ENCODE assay signal across 14 mouse cellular contexts in genomic region chr17:56380286-56380685, GRCm38 (mm10). TPM values are rescaled to one million over a fixed set of nuclear protein-coding genes. Genes with fewer than 3 reads are reported as not detected.
DNase-seq lines count a peak whose midpoint lies in the region; ATAC-seq and TF ChIP-seq lines count a peak whose summit lies in the region.
"Had no signal": no experiment of that assay in that cellular context is flagged by ENCODE, and none has a peak within 500 bp of the region (broad histone marks: within the 10 kb centered on the region; RNA-seq: fewer than 3 reads in every experiment).

No protein-coding gene starts in this region.

- peak overlapping the region; percentile 91 for H3K27ac ChIP-seq in layer of hippocampus, adult 2 months
- peak overlapping the region; percentile 18 for H3K27ac ChIP-seq in midbrain, embryonic 16.5 days (ENCODE audit: low read length)
- H3K27ac ChIP-seq in gastrocnemius, adult 2 months, result no peak overlapping the region
- H3K27ac ChIP-seq: limb, embryonic 13.5 days; neural tube, embryonic 12.5 days had no signal

- peak; percentile 50 to 59 for DNase-seq in layer of hippocampus, adult 2 months (ENCODE audit: low spot score in 2 of 2)
- DNase-seq in layer of hippocampus, postnatal 25 days (ENCODE audit: extremely low spot score in 1 of 2, low spot score in 1 of 2), result no peak
- DNase-seq in cerebellum, adult 11 months, result peak; percentile 72
- DNase-seq in cerebellum, postnatal 10 days, result peak; percentile 85 to 87
- no peak for DNase-seq in thymus, adult 18-20 months
- no peak for DNase-seq in gastrocnemius, adult 2 months
- DNase-seq in heart, adult 11 months, result no peak
- DNase-seq: heart, postnatal 36 days; kidney, postnatal 4 days; lung, postnatal 10 days; thymus, postnatal 14 days had no signal

- no peaks in the 10 kb centered on the region for H3K27me3 ChIP-seq in midbrain, embryonic 16.5 days (ENCODE audit: control insufficient read depth, insufficient read depth, low read depth, low read length)
- H3K27me3 ChIP-seq: limb, embryonic 13.5 days; neural tube, embryonic 12.5 days had no signal

- no peaks in the 10 kb centered on the region for H3K9me3 ChIP-seq in midbrain, embryonic 16.5 days (replicated peaks; ENCODE audit: control insufficient read depth, low read length, poor library complexity, severe bottlenecking)
- H3K9me3 ChIP-seq: limb, embryonic 13.5 days; neural tube, embryonic 12.5 days had no signal

- ATAC-seq in midbrain, embryonic 16.5 days, result peak; percentile 75

- TF ChIP-seq CTCF in layer of hippocampus, adult 2 months (conservative IDR thresholded peaks at IDR 0.05), result no peak
- no peak for TF ChIP-seq CTCF in gastrocnemius, adult 2 months (IDR thresholded peaks at IDR 0.05)

- no peak overlapping the region for H3K4me3 ChIP-seq in layer of hippocampus, adult 2 months
- H3K4me3 ChIP-seq in midbrain, embryonic 16.5 days (ENCODE audit: low read depth, low read length), result no peak overlapping the region
- no peak overlapping the region for H3K4me3 ChIP-seq in gastrocnemius, adult 2 months
- H3K4me3 ChIP-seq: limb, embryonic 13.5 days; neural tube, embryonic 12.5 days had no signal

- H3K4me1 ChIP-seq in midbrain, embryonic 16.5 days (ENCODE audit: control insufficient read depth, insufficient read depth, low read length), result no peaks in the 10 kb centered on the region; the same call in 1 of the 2 replicates
- H3K4me1 ChIP-seq: limb, embryonic 13.5 days; neural tube, embryonic 12.5 days had no signal

- 0 out of 2 replicates have a peak overlapping the region, but pooled peaks have one; percentile 14 for H3K9ac ChIP-seq in midbrain, embryonic 16.5 days (ENCODE audit: low read depth, low read length)
- H3K9ac ChIP-seq: limb, embryonic 13.5 days; neural tube, embryonic 12.5 days had no signal

- intact Hi-C loops in gastrocnemius, adult 2 months (cut with DNase I), result no loop called here

- WGBS in midbrain, embryonic 16.5 days, result 50% methylated on average over 6 of the region's 6 CpGs

- H3K4me2 ChIP-seq in midbrain, embryonic 16.5 days (ENCODE audit: low read length), result no peak overlapping the region
- H3K4me2 ChIP-seq: limb, embryonic 13.5 days; neural tube, embryonic 12.5 days had no signal

- H3K36me3 ChIP-seq in midbrain, embryonic 16.5 days (ENCODE audit: control insufficient read depth, insufficient read depth, low read length), result peaks cover 25% of the 10 kb centered on the region

RNA-seq across cellular contexts. Expression of gene Kdm4b, which starts 54.4 kb away (rescaled TPM):
- total RNA-seq in layer of hippocampus, adult 2 months (2021), result 10 to 100 TPM; 87.8 to 96.3 TPM
- total RNA-seq in layer of hippocampus, postnatal 25 days (2021), result 10 to 100 TPM; 92.0 to 93.4 TPM
- 63.7 and 75.3 TPM in 2 replicates for polyA plus RNA-seq in midbrain, embryonic 16.5 days (2015; fragmentation: Nextera tagmentation; extraction: Ambion mirVana)
- 10 to 100 TPM; 25.6 to 27.3 TPM for total RNA-seq in gastrocnemius, adult 2 months (2021)

Comparison
In these comparisons a context has a peak if more than half of its experiments do, and no peak if none do; other contexts are left out.
1. DNase-seq: peak in layer of hippocampus, adult 2 months (2 of 2), cerebellum, adult 11 months (single experiment) and cerebellum, postnatal 10 days (2 of 2); none in layer of hippocampus, postnatal 25 days (0 of 2), thymus, adult 18-20 months (0 of 2), gastrocnemius, adult 2 months (single experiment) and heart, adult 11 months (single experiment).